Mouse (Mus musculus) neural tube, embryonic 12.5 days (tissue): ENCODE results near the gene Ercc4. TPM values are rescaled to one million over a fixed set of nuclear protein-coding genes. Genes with fewer than 3 reads are reported as not detected.
"Not testable (repeated sequence)": the region's sequence is repeated elsewhere in the genome, so short reads cannot be mapped to it uniquely, and the experiment has no call there.

ENCODE experiments used
- ATAC-seq: fragments of 200-750 bp; cut with Nextera tagmentation; 2 replicates; pipeline ENCODE4 v1.8.0; 2017; ENCODE audit warnings: low read depth, mild to moderate bottlenecking, moderate TSS enrichment, moderate library complexity; ENCODE audit not compliant: low FRiP score
- H3K27ac ChIP-seq: fragments of 300-500 bp; sonication (generic); 2 replicates; pipeline ENCODE4 v1.5.1; 2016
- H3K27me3 ChIP-seq: fragments of 300-500 bp; sonication (generic); replicated peaks from 2 replicates; pipeline ENCODE4 v1.6.1; 2016; ENCODE audit warnings: mild to moderate bottlenecking
- H3K36me3 ChIP-seq: fragments of 300-500 bp; sonication (generic); 2 replicates; pipeline ENCODE4 v1.6.1; 2016; ENCODE audit warnings: mild to moderate bottlenecking
- H3K4me1 ChIP-seq: fragments of 300-500 bp; sonication (generic); 2 replicates; pipeline ENCODE4 v1.6.1; 2016
- H3K4me2 ChIP-seq: fragments of 300-500 bp; sonication (generic); replicated peaks from 2 replicates; pipeline ENCODE4 v1.6.1; 2016; ENCODE audit warnings: mild to moderate bottlenecking
- H3K4me3 ChIP-seq: fragments of 300-500 bp; sonication (generic); 2 replicates; pipeline ENCODE4 v1.5.1; 2016
- H3K9ac ChIP-seq: fragments of 300-500 bp; sonication (generic); 2 replicates; pipeline ENCODE4 v1.6.1; 2016; ENCODE audit warnings: mild to moderate bottlenecking
- H3K9me3 ChIP-seq: fragments of 300-500 bp; sonication (generic); 2 replicates; pipeline ENCODE4 v1.6.1; 2016; ENCODE audit warnings: mild to moderate bottlenecking
- WGBS: fragments of 180-500 bp; shearing (Covaris S2); methylation state at CpG from one replicate; pipeline ENCODE4 v1.1.7; 2016; 5-methylcytosine and 5-hydroxymethylcytosine counted together
- polyA plus RNA-seq: library from polyadenylated mRNA; unstranded; fragments of >200 nt; fragmentation: Nextera tagmentation; extraction: Ambion mirVana; gene quantifications from 2 replicates; pipeline ENCODE4 v1.2.1, GENCODE M21; 2016

Ercc4 gene
- 14.8 and 15.6 TPM in 2 replicates for polyA plus RNA-seq

DNA sequence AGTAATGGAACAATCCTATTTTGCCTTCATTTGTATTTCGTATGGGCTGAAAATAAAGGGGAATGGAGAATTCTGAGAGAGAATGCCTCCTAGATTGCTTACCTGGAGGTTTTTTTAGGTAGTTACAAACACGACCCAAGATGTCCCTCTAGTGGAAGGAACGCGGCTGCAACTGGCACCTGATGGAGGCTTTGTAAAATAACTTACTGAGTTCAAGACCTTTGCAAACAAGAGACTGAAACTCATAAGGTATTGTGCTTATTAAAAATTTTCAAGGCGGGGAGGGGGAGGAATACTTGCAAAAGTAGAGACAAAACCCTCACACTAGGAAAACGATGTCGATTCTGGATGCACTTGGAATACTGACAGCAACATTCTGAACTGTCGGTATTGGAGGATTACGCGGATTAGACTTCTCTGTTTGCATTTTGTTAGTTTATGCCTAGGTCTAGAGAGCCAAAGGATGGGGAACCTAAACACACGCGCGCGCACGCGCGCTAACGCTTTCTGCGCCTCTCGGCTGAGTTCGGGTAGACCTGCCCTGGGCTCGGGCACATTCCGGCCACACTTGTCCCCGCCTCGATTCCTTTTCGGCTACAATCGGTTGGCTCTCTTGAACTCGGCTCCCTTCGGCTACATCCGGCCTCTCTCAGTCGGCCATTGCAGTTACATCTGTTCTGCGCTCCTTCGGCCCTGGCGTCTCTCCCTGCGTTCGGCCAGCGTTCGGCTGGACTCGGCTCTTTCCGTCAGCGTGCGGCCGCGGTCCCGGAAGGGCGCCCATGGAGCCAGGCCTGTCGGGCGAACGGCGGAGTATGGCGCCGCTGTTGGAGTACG is at the start of gene Ercc4:
Gene Ercc4, plus strand, starts transcription at position 529 of the 834 bp plus-strand sequence.
- Histone ChIP-seq H3K27me3 (no peaks in the 10 kb centered on the region), H3K36me3 (peaks cover 4% of the 10 kb centered on the region; the same call in 1 of the 2 replicates), H3K9ac (peak within 1 kb of the TSS; percentile 86), H3K4me3 (peak within 1 kb of the TSS; percentile 73), H3K9me3 (no peaks in the 10 kb centered on the region), H3K4me2 (peak within 1 kb of the TSS; percentile 74), H3K4me1 (peaks cover 9% of the 10 kb centered on the region), H3K27ac (peak within 1 kb of the TSS; percentile 62)
- under 1% methylated on average over 53 of the region's 53 CpGs for WGBS
- peak; percentile 98 for ATAC-seq

GRCm38 (mm10) chr16:13061113-13061512 is 48.4 kb upstream of the Ercc4 start:
- Histone ChIP-seq H3K4me2 (0 out of 2 replicates have a peak overlapping the region, but pooled peaks have one; percentile 9), H3K9me3 (no peaks in the 10 kb centered on the region), H3K4me1 (no peaks in the 10 kb centered on the region), H3K27ac (no peak overlapping the region), H3K9ac (no peak overlapping the region), H3K4me3 (no peak overlapping the region), H3K27me3 (no peaks in the 10 kb centered on the region), H3K36me3 (no peaks in the 10 kb centered on the region)
- ATAC-seq: no peak
- 39% methylated on average over 10 of the region's 10 CpGs for WGBS

GRCm38 (mm10) chr16:13074176-13074575 is 35.3 kb upstream of the Ercc4 start:
- Histone ChIP-seq H3K9ac (no peak overlapping the region), H3K4me1 (no peaks in the 10 kb centered on the region), H3K27ac (no peak overlapping the region), H3K4me3 (no peak overlapping the region), H3K4me2 (no peak overlapping the region), H3K27me3 (no peaks in the 10 kb centered on the region), H3K36me3 (no peaks in the 10 kb centered on the region), H3K9me3 (no peaks in the 10 kb centered on the region)
- no peak for ATAC-seq
- WGBS: 75% methylated on average over 4 of the region's 4 CpGs

GRCm38 (mm10) chr16:13080161-13080560 is 29.3 kb upstream of the Ercc4 start:
- no peak for ATAC-seq
- no peaks in the 10 kb centered on the region for H3K36me3 ChIP-seq
- no peak overlapping the region for H3K9ac ChIP-seq
- H3K4me2 ChIP-seq: no peak overlapping the region
- 76% methylated on average over 6 of the region's 6 CpGs for whole genome bisulfite sequencing
- no peak overlapping the region for H3K4me3 ChIP-seq
- H3K9me3 ChIP-seq: no peaks in the 10 kb centered on the region
- H3K27me3 ChIP-seq: no peaks in the 10 kb centered on the region
- H3K4me1 ChIP-seq: no peaks in the 10 kb centered on the region
- no peak overlapping the region for H3K27ac ChIP-seq

- WGBS: 79% methylated on average over 6 of the region's 6 CpGs
- no peak overlapping the region for H3K4me3 ChIP-seq
- no peaks in the 10 kb centered on the region for H3K36me3 ChIP-seq
- H3K27me3 ChIP-seq: no peaks in the 10 kb centered on the region
- no peak overlapping the region for H3K27ac ChIP-seq
- H3K4me2 ChIP-seq: no peak overlapping the region
- no peak for ATAC-seq
- H3K4me1 ChIP-seq: no peaks in the 10 kb centered on the region
- no peak overlapping the region for H3K9ac ChIP-seq
- H3K9me3 ChIP-seq: no peaks in the 10 kb centered on the region
These were observed 26.2 kb upstream of the Ercc4 start for GRCm38 (mm10) chr16:13083155-13083798.

DNA sequence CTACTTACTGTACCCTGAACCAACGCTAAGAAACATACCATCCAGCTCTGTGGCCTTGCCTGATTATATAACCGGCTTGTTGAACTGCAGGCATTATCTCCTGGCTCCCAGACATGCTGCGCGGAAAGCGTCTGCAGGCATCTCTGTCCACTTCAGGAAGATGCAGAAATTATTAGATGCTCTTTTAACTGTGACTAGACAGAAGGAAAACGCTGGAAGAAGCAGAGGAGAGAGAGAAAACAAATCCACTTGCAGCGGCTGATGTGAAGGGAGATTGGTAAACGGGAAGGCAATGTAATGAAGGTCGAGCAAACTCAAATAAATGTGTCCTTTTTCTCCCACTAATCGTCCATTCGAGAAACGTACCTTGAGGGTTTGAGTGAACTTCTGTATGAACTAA is 1.1 kb upstream of the Ercc4 start:
- H3K9ac ChIP-seq: no peak overlapping the region

DNA sequence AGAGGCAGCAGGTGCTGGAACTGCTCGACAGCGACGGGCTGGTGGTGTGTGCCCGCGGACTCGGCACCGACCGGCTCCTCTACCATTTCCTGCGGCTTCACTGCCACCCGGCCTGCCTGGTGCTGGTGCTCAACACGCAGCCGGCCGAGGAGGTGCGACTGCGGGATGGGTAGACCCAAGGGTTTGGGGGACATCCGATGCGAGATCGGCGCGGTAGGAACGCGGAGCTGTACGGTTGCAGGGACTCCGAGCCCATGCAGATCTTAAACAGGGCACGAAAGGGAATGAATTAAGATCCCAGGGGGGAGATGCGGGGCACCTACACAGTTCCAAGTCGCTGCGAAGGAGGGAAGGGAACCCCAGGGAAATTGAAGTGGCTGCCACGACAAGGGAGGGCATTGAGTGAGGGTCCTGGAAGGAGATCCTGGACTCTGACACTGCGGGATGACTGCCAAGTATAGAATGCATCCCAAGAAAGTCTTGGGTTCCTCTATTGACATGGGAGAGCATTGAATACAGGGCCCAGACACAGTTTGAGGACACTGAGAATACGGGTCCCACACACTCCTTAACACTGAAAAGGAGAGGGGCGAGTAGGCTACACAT is 609 bp downstream of the Ercc4 start:
- H3K9me3 ChIP-seq: no peaks in the 10 kb centered on the region
- peaks cover 11% of the 10 kb centered on the region for H3K36me3 ChIP-seq
- whole genome bisulfite sequencing: under 1% methylated on average over 32 of the region's 32 CpGs
- peak overlapping the region; percentile 74 for H3K4me2 ChIP-seq
- peak overlapping the region; percentile 86 for H3K9ac ChIP-seq
- peak overlapping the region; percentile 73 for H3K4me3 ChIP-seq
- peaks cover 9% of the 10 kb centered on the region for H3K4me1 ChIP-seq
- no peaks in the 10 kb centered on the region for H3K27me3 ChIP-seq
- peak; percentile 87 for ATAC-seq
- peak overlapping the region; percentile 62 for H3K27ac ChIP-seq

More for the DNA sequence above, 1.1 kb upstream of the Ercc4 start:
- ATAC-seq: no peak
- Histone ChIP-seq H3K9me3 (no peaks in the 10 kb centered on the region), H3K36me3 (peaks cover 2% of the 10 kb centered on the region; the same call in 1 of the 2 replicates), H3K27ac (no peak overlapping the region), H3K4me2 (no peak overlapping the region), H3K27me3 (no peaks in the 10 kb centered on the region), H3K4me3 (no peak overlapping the region), H3K4me1 (peaks cover 9% of the 10 kb centered on the region)
- 93% methylated on average over 12 of the region's 12 CpGs for WGBS

- no peak overlapping the region for H3K9ac ChIP-seq
- peaks cover 9% of the 10 kb centered on the region for H3K4me1 ChIP-seq
- peaks cover 11% of the 10 kb centered on the region for H3K36me3 ChIP-seq
- no peaks in the 10 kb centered on the region for H3K27me3 ChIP-seq
- ATAC-seq: no peak
- no peak overlapping the region for H3K4me3 ChIP-seq
- WGBS: 93% methylated on average over 2 of the region's 2 CpGs
- no peak overlapping the region for H3K4me2 ChIP-seq
- H3K27ac ChIP-seq: no peak overlapping the region
- H3K9me3 ChIP-seq: no peaks in the 10 kb centered on the region
These were observed 5.3 kb downstream of the Ercc4 start for GRCm38 (mm10) chr16:13114821-13115220.

DNA sequence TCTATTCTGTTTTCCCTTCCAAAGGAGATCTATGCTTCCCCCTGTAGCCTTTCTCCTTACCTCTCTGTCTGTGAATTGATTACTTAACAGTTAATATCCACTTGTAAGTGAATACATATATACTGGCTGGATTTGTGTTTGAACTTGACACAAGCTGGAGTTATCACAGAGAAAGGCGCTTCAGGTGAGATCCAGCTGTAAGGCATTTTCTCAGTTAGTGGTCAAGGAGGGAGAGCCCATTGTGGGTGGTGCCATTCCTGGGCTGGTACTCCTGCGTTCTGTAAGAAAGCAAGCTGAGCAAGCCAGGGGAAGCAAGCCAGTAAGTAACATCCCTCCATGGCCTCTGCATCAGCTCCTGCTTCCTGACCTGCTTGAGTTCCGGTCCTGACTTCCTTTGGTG is 6.0 kb downstream of the Ercc4 start:
- WGBS: 96% methylated on average over 3 of the region's 3 CpGs
- H3K36me3 ChIP-seq: peaks cover 11% of the 10 kb centered on the region
- H3K27ac ChIP-seq, H3K4me3 ChIP-seq, H3K4me2 ChIP-seq, ATAC-seq, H3K4me1 ChIP-seq, H3K9ac ChIP-seq, H3K27me3 ChIP-seq, H3K9me3 ChIP-seq: not testable (repeated sequence)

- Histone ChIP-seq H3K9ac (no peak overlapping the region), H3K27me3 (no peaks in the 10 kb centered on the region), H3K4me1 (no peaks in the 10 kb centered on the region), H3K27ac (no peak overlapping the region), H3K36me3 (peaks cover 22% of the 10 kb centered on the region), H3K4me2 (no peak overlapping the region), H3K4me3 (no peak overlapping the region), H3K9me3 (no peaks in the 10 kb centered on the region)
- 75% methylated on average over 9 of the region's 9 CpGs for WGBS
- ATAC-seq: peak; percentile 88
These were observed 7.9 kb downstream of the Ercc4 start for GRCm38 (mm10) chr16:13117299-13117966.

DNA sequence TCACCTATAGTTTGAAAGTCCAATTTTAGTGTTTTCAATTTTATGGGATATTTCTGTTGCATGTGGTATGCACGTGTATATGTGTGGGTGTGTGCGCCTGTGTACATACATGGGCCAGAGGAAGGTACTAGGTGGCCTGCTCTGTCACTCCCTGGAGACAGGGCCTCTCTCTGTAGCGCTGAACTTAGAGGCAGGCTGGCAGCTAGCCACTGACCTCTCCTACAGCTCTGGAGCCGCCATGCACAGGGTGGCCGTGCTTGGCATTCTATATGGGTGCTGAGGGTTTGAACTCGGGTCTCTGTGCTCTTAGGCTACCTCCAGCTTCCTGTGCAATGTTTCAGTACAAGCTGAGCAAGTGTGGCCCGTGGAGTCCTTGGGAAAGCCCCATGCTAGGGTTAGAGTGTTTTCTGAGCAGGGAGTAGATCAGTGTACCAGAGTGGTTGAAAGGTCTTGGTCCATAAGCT is 8.5 kb downstream of the Ercc4 start:
- H3K27ac ChIP-seq: no peak overlapping the region
- H3K9me3 ChIP-seq: no peaks in the 10 kb centered on the region
- H3K4me3 ChIP-seq: no peak overlapping the region
- no peak overlapping the region; the same call in 1 of the 2 replicates for H3K9ac ChIP-seq
- H3K4me2 ChIP-seq: no peak overlapping the region
- H3K4me1 ChIP-seq: no peaks in the 10 kb centered on the region
- H3K27me3 ChIP-seq: no peaks in the 10 kb centered on the region
- peaks cover 20% of the 10 kb centered on the region for H3K36me3 ChIP-seq
- ATAC-seq: 0 out of 2 replicates have a peak, but pooled peaks have one; percentile 9
- 93% methylated on average over 7 of the region's 7 CpGs for WGBS
